Comparison of ENCODE assay signal across 10 mouse cellular contexts in genomic region chr5:125477533-125477932, GRCm38 (mm10). TPM values are rescaled to one million over a fixed set of nuclear protein-coding genes. Genes with fewer than 3 reads are reported as not detected.
A peak's percentile ranks its signal among the peaks of the same experiment; 100 is the strongest.
DNase-seq lines count a peak whose midpoint lies in the region; ATAC-seq lines count a peak whose summit lies in the region.
"Had no signal": no experiment of that assay in that cellular context is flagged by ENCODE, and none has a peak within 500 bp of the region (broad histone marks: within the 10 kb centered on the region; RNA-seq: fewer than 3 reads in every experiment).

No protein-coding gene starts in this region.

- H3K9me3 ChIP-seq in erythroblast, embryonic 14.5 days (ENCODE audit: control insufficient read depth, low read length) = no peaks in the 10 kb centered on the region
- no peaks in the 10 kb centered on the region for H3K9me3 ChIP-seq in hindbrain, embryonic 14.5 days (ENCODE audit: control insufficient read depth, low read length)
- H3K9me3 ChIP-seq in midbrain, embryonic 12.5 days = no peaks in the 10 kb centered on the region

- no peak for ATAC-seq in erythroblast, adult 5-6 weeks (replicated peaks; ENCODE audit: low FRiP score, poor library complexity, severe bottlenecking)
- ATAC-seq in hindbrain, embryonic 14.5 days (ENCODE audit: low FRiP score) = no peak
- no peak for ATAC-seq in midbrain, embryonic 12.5 days (ENCODE audit: low FRiP score, low read depth)

- peak overlapping the region; percentile 93 for H3K4me2 ChIP-seq in hindbrain, embryonic 14.5 days (replicated peaks)
- H3K4me2 ChIP-seq in midbrain, embryonic 12.5 days (replicated peaks) = peak overlapping the region; percentile 84

- H3K4me1 ChIP-seq in erythroblast, embryonic 14.5 days (ENCODE audit: control insufficient read depth) = peaks cover 48% of the 10 kb centered on the region
- H3K4me1 ChIP-seq in brown adipose tissue, adult 24 weeks (ENCODE audit: control insufficient read depth, insufficient read depth, insufficient read length, low read length) = peaks cover 14% of the 10 kb centered on the region
- H3K4me1 ChIP-seq in hindbrain, embryonic 14.5 days (replicated peaks; ENCODE audit: control insufficient read depth, insufficient read depth, low read length) = peaks cover 27% of the 10 kb centered on the region
- H3K4me1 ChIP-seq in midbrain, embryonic 12.5 days = peaks cover 34% of the 10 kb centered on the region

- H3K36me3 ChIP-seq in erythroblast, embryonic 14.5 days (ENCODE audit: control insufficient read depth) = peaks cover 10% of the 10 kb centered on the region
- H3K36me3 ChIP-seq in hindbrain, embryonic 14.5 days (replicated peaks; ENCODE audit: control insufficient read depth, insufficient read depth) = no peaks in the 10 kb centered on the region
- peaks cover 3% of the 10 kb centered on the region for H3K36me3 ChIP-seq in midbrain, embryonic 12.5 days

- H3K27me3 ChIP-seq in erythroblast, embryonic 14.5 days (ENCODE audit: control insufficient read depth) = no peaks in the 10 kb centered on the region
- H3K27me3 ChIP-seq in hindbrain, embryonic 14.5 days (ENCODE audit: control insufficient read depth, insufficient read depth, low read length) = no peaks in the 10 kb centered on the region
- no peaks in the 10 kb centered on the region for H3K27me3 ChIP-seq in midbrain, embryonic 12.5 days

- no peak overlapping the region for H3K27ac ChIP-seq in brown adipose tissue, adult 24 weeks (replicated peaks; ENCODE audit: low read depth, low read length)
- H3K27ac ChIP-seq in hindbrain, embryonic 14.5 days = no peak overlapping the region
- H3K27ac ChIP-seq in midbrain, embryonic 12.5 days (replicated peaks) = no peak overlapping the region
- H3K27ac ChIP-seq: macrophage had no signal

- no peak for DNase-seq in hindbrain, embryonic 14.5 days (ENCODE audit: low spot score)
- no peak for DNase-seq in cerebellum, postnatal 10 days
- DNase-seq in frontal cortex, postnatal 10 days (ENCODE audit: low spot score in 2 of 2) = no peak
- no peak for DNase-seq in thymus, postnatal 10 days (ENCODE audit: low spot score in 2 of 2)
- DNase-seq: B cell, adult 2 months had no signal

- peak overlapping the region; percentile 92 for H3K4me3 ChIP-seq in erythroblast, embryonic 14.5 days (replicated peaks)
- H3K4me3 ChIP-seq in brown adipose tissue, adult 24 weeks (ENCODE audit: insufficient read depth, low read depth, low read length) = peak overlapping the region; percentile 64; the same call in 1 of the 2 replicates
- H3K4me3 ChIP-seq in hindbrain, embryonic 14.5 days (replicated peaks; ENCODE audit: low read length) = peak overlapping the region; percentile 93
- H3K4me3 ChIP-seq in midbrain, embryonic 12.5 days = peak overlapping the region; percentile 65

- 75% methylated on average over 7 of the region's 7 CpGs for WGBS in hindbrain, embryonic 14.5 days
- WGBS in midbrain, embryonic 12.5 days = 71% methylated on average over 7 of the region's 7 CpGs

- H3K9ac ChIP-seq in hindbrain, embryonic 14.5 days = peak overlapping the region; percentile 49; the same call in 1 of the 2 replicates
- H3K9ac ChIP-seq in midbrain, embryonic 12.5 days (replicated peaks) = peak overlapping the region; percentile 73; the same call in 1 of the 2 replicates

RNA-seq across cellular contexts. Expression of gene Aacs, which starts 1.9 kb away (rescaled TPM):
- 0.25 and 0.32 TPM in 2 replicates for polyA plus RNA-seq in erythroblast, embryonic 14.5 days (2012)
- total RNA-seq in erythroblast, adult 5-6 weeks (2015; ENCODE audit: low replicate concordance) = 1.3 and 2.3 TPM in 2 replicates
- 4.2 and 6.0 TPM in 2 replicates for total RNA-seq in erythroblast, adult 5-6 weeks (2017; ENCODE audit: low replicate concordance)
- polyA plus RNA-seq in brown adipose tissue, adult 24 weeks (2012; ENCODE audit: insufficient read depth, insufficient read length, missing spikeins) = 151 and 265 TPM in 2 replicates
- 75.5 and 98.4 TPM in 2 replicates for polyA plus RNA-seq in hindbrain, embryonic 14.5 days (2014; fragmentation: Nextera tagmentation; extraction: Ambion mirVana)
- 58.8 and 62.7 TPM in 2 replicates for polyA plus RNA-seq in midbrain, embryonic 12.5 days (2016; fragmentation: Nextera tagmentation; extraction: Ambion mirVana)

RNA-seq across cellular contexts. Expression of gene Bri3bp, which starts 36.2 kb away (rescaled TPM):
- 0.16 and 0.38 TPM in 2 replicates for polyA plus RNA-seq in erythroblast, embryonic 14.5 days (2012)
- total RNA-seq in erythroblast, adult 5-6 weeks (2015; ENCODE audit: low replicate concordance) = 10.9 and 13.1 TPM in 2 replicates
- 4.7 and 5.3 TPM in 2 replicates for total RNA-seq in erythroblast, adult 5-6 weeks (2017; ENCODE audit: low replicate concordance)
- 15.4 and 19.5 TPM in 2 replicates for polyA plus RNA-seq in brown adipose tissue, adult 24 weeks (2012; ENCODE audit: insufficient read depth, insufficient read length, missing spikeins)
- polyA plus RNA-seq in hindbrain, embryonic 14.5 days (2014; fragmentation: Nextera tagmentation; extraction: Ambion mirVana) = 34.3 and 36.7 TPM in 2 replicates
- polyA plus RNA-seq in midbrain, embryonic 12.5 days (2016; fragmentation: Nextera tagmentation; extraction: Ambion mirVana) = 35.5 and 41.2 TPM in 2 replicates

RNA-seq across cellular contexts. Expression of gene Dhx37, which starts 43.6 kb away (rescaled TPM):
- 0.95 and 1.0 TPM in 2 replicates for polyA plus RNA-seq in erythroblast, embryonic 14.5 days (2012)
- 1.2 and 17.8 TPM in 2 replicates for total RNA-seq in erythroblast, adult 5-6 weeks (2015; ENCODE audit: low replicate concordance)
- 6.1 and 6.5 TPM in 2 replicates for total RNA-seq in erythroblast, adult 5-6 weeks (2017; ENCODE audit: low replicate concordance)
- polyA plus RNA-seq in brown adipose tissue, adult 24 weeks (2012; ENCODE audit: insufficient read depth, insufficient read length, missing spikeins) = 5.0 and 16.9 TPM in 2 replicates
- polyA plus RNA-seq in hindbrain, embryonic 14.5 days (2014; fragmentation: Nextera tagmentation; extraction: Ambion mirVana) = 6.8 and 10.2 TPM in 2 replicates
- polyA plus RNA-seq in midbrain, embryonic 12.5 days (2016; fragmentation: Nextera tagmentation; extraction: Ambion mirVana) = 14.8 and 16.4 TPM in 2 replicates

RNA-seq across cellular contexts. Expression of gene Tmem132b, which starts 54.0 kb away (rescaled TPM):
- polyA plus RNA-seq in erythroblast, embryonic 14.5 days (2012) = 0.09 TPM in 1 of 2 replicates, not detected in the other
- total RNA-seq in erythroblast, adult 5-6 weeks (2015; ENCODE audit: low replicate concordance) = not detected in 2 replicates
- total RNA-seq in erythroblast, adult 5-6 weeks (2017; ENCODE audit: low replicate concordance) = not detected in 2 replicates
- 0.36 TPM in 1 of 2 replicates, not detected in the other for polyA plus RNA-seq in brown adipose tissue, adult 24 weeks (2012; ENCODE audit: insufficient read depth, insufficient read length, missing spikeins)
- 6.3 and 7.9 TPM in 2 replicates for polyA plus RNA-seq in hindbrain, embryonic 14.5 days (2014; fragmentation: Nextera tagmentation; extraction: Ambion mirVana)
- 1.4 and 1.8 TPM in 2 replicates for polyA plus RNA-seq in midbrain, embryonic 12.5 days (2016; fragmentation: Nextera tagmentation; extraction: Ambion mirVana)
- polyA plus RNA-seq: macrophage had no signal

Comparison
In these comparisons a context has a peak if more than half of its experiments do, and no peak if none do; other contexts are left out.
1. RNA of gene Aacs, which starts 1.9 kb away (polyA plus RNA-seq): 151 to 265 TPM in brown adipose tissue, adult 24 weeks, 75.5 to 98.4 TPM in hindbrain, embryonic 14.5 days and 58.8 to 62.7 TPM in midbrain, embryonic 12.5 days; 0.25 to 0.32 TPM in erythroblast, embryonic 14.5 days; every median in the first group is over 10 times any median in the second.
2. RNA of gene Bri3bp, which starts 36.2 kb away (polyA plus RNA-seq): 34.3 to 36.7 TPM in hindbrain, embryonic 14.5 days, 35.5 to 41.2 TPM in midbrain, embryonic 12.5 days and 15.4 to 19.5 TPM in brown adipose tissue, adult 24 weeks; 0.16 to 0.38 TPM in erythroblast, embryonic 14.5 days; every median in the first group is over 10 times any median in the second.
3. Peak in every context shown above with its lines, with median percentiles within 50 percentile points of each other: H3K4me3 ChIP-seq.